Mouse (Mus musculus): ENCODE results near the gene Kctd17. TPM values are rescaled to one million over a fixed set of nuclear protein-coding genes. Genes with fewer than 3 reads are reported as not detected.

Kctd17 gene
- polyA plus RNA-seq, 1 experiment from 2014 or later, result 36.0 TPM

- H3K4me1 ChIP-seq (ENCODE audit: control insufficient read depth, insufficient read depth, low read length), result peaks cover 15% of the 10 kb centered on the region; the same call in 1 of the 2 replicates
- H3K9me3 ChIP-seq (replicated peaks; ENCODE audit: control insufficient read depth, low read length), result no peaks in the 10 kb centered on the region
- H3K27ac ChIP-seq (replicated peaks; ENCODE audit: low read depth, low read length), result no peak overlapping the region
- ATAC-seq (replicated peaks; ENCODE audit: insufficient number of reproducible peaks, low FRiP score, low TSS enrichment, low read depth) (no peak), DNase-seq (ENCODE audit: low spot score) (no peak)
- no peaks in the 10 kb centered on the region for H3K36me3 ChIP-seq (replicated peaks; ENCODE audit: control insufficient read depth, insufficient read depth, low read depth, low read length)
- WGBS, result 60% methylated on average over 9 of the region's 9 CpGs
- no peak overlapping the region for H3K9ac ChIP-seq (replicated peaks; ENCODE audit: low read length)
- no peak overlapping the region for H3K4me3 ChIP-seq (ENCODE audit: low read depth, low read length)
- H3K4me2 ChIP-seq (ENCODE audit: low read depth, low read length), result no peak overlapping the region
- H3K27me3 ChIP-seq (ENCODE audit: control insufficient read depth, insufficient read depth, low read length), result no peaks in the 10 kb centered on the region; the same call in 1 of the 2 replicates
These were observed 10.6 kb downstream of the Kctd17 start for GRCm38 (mm10) chr15:78438973-78439372.

GRCm38 (mm10) chr15:78442231-78442630, 13.9 kb downstream of the Kctd17 start:
- no peaks in the 10 kb centered on the region for H3K9me3 ChIP-seq (replicated peaks; ENCODE audit: control insufficient read depth, low read length)
- WGBS, result 85% methylated on average over 19 of the region's 19 CpGs
- DNase-seq (ENCODE audit: low spot score) (no peak), ATAC-seq (replicated peaks; ENCODE audit: insufficient number of reproducible peaks, low FRiP score, low TSS enrichment, low read depth) (no peak)
- no peak overlapping the region for H3K4me3 ChIP-seq (ENCODE audit: low read depth, low read length)
- H3K4me2 ChIP-seq (ENCODE audit: low read depth, low read length), result no peak overlapping the region
- no peaks in the 10 kb centered on the region for H3K36me3 ChIP-seq (replicated peaks; ENCODE audit: control insufficient read depth, insufficient read depth, low read depth, low read length)
- peaks cover 6% of the 10 kb centered on the region for H3K4me1 ChIP-seq (ENCODE audit: control insufficient read depth, insufficient read depth, low read length)
- no peak overlapping the region for H3K27ac ChIP-seq (replicated peaks; ENCODE audit: low read depth, low read length)
- H3K9ac ChIP-seq (replicated peaks; ENCODE audit: low read length), result no peak overlapping the region
- no peaks in the 10 kb centered on the region for H3K27me3 ChIP-seq (ENCODE audit: control insufficient read depth, insufficient read depth, low read length)

DNA sequence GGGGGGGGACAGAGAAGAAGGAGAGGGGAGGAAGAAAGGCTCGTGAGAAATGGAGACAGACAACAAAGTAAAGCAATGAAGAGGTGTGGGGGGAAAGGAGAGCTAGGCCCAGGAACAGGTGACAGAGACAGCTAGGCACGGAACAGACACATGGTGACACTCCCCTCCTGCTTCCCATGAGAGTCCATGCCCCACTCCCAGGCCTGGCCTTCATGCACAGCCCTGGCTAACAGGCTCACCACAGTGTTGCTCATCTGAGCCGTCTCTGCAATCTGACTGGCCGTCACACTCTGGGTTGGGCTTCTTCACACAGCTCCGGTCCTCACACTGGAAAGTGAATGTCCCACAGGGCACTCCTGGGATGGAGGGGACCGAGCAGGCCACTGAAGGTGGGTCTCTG, 15.5 kb downstream of the Kctd17 start:
- WGBS, result 58% methylated on average over 6 of the region's 6 CpGs
- no peak overlapping the region for H3K4me2 ChIP-seq (ENCODE audit: low read depth, low read length)
- H3K27me3 ChIP-seq (ENCODE audit: control insufficient read depth, insufficient read depth, low read length), result no peaks in the 10 kb centered on the region
- no peaks in the 10 kb centered on the region for H3K9me3 ChIP-seq (replicated peaks; ENCODE audit: control insufficient read depth, low read length)
- no peaks in the 10 kb centered on the region; the same call in 1 of the 2 replicates for H3K4me1 ChIP-seq (ENCODE audit: control insufficient read depth, insufficient read depth, low read length)
- ATAC-seq (replicated peaks; ENCODE audit: insufficient number of reproducible peaks, low FRiP score, low TSS enrichment, low read depth) (no peak), DNase-seq (ENCODE audit: low spot score) (no peak)
- no peak overlapping the region for H3K4me3 ChIP-seq (ENCODE audit: low read depth, low read length)
- H3K27ac ChIP-seq (replicated peaks; ENCODE audit: low read depth, low read length), result no peak overlapping the region
- no peak overlapping the region for H3K9ac ChIP-seq (replicated peaks; ENCODE audit: low read length)
- H3K36me3 ChIP-seq (replicated peaks; ENCODE audit: control insufficient read depth, insufficient read depth, low read depth, low read length), result no peaks in the 10 kb centered on the region

GRCm38 (mm10) chr15:78447121-78447520, 18.8 kb downstream of the Kctd17 start:
- no peaks in the 10 kb centered on the region for H3K9me3 ChIP-seq (replicated peaks; ENCODE audit: control insufficient read depth, low read length)
- H3K36me3 ChIP-seq (replicated peaks; ENCODE audit: control insufficient read depth, insufficient read depth, low read depth, low read length), result no peaks in the 10 kb centered on the region
- ATAC-seq (replicated peaks; ENCODE audit: insufficient number of reproducible peaks, low FRiP score, low TSS enrichment, low read depth) (no peak), DNase-seq (ENCODE audit: low spot score) (no peak)
- no peak overlapping the region for H3K4me3 ChIP-seq (ENCODE audit: low read depth, low read length)
- H3K27me3 ChIP-seq (ENCODE audit: control insufficient read depth, insufficient read depth, low read length), result no peaks in the 10 kb centered on the region
- H3K9ac ChIP-seq (replicated peaks; ENCODE audit: low read length), result 0 out of 2 replicates have a peak overlapping the region, but pooled peaks have one; percentile 22
- 41% methylated on average over 7 of the region's 7 CpGs for WGBS
- H3K4me1 ChIP-seq (ENCODE audit: control insufficient read depth, insufficient read depth, low read length), result no peaks in the 10 kb centered on the region; the same call in 1 of the 2 replicates
- no peak overlapping the region for H3K4me2 ChIP-seq (ENCODE audit: low read depth, low read length)
- H3K27ac ChIP-seq (replicated peaks; ENCODE audit: low read depth, low read length), result no peak overlapping the region

GRCm38 (mm10) chr15:78447746-78448535, 19.6 kb downstream of the Kctd17 start:
- H3K27ac ChIP-seq (replicated peaks; ENCODE audit: low read depth, low read length), result no peak overlapping the region; the same call in 1 of the 2 replicates
- H3K4me2 ChIP-seq (ENCODE audit: low read depth, low read length), result peak overlapping the region; percentile 55
- H3K9me3 ChIP-seq (replicated peaks; ENCODE audit: control insufficient read depth, low read length), result no peaks in the 10 kb centered on the region
- H3K27me3 ChIP-seq (ENCODE audit: control insufficient read depth, insufficient read depth, low read length), result no peaks in the 10 kb centered on the region
- H3K9ac ChIP-seq (replicated peaks; ENCODE audit: low read length), result peak overlapping the region; percentile 56
- peak; percentile 97 for DNase-seq (ENCODE audit: low spot score)
- WGBS, result 2% methylated on average over 22 of the region's 22 CpGs
- H3K36me3 ChIP-seq (replicated peaks; ENCODE audit: control insufficient read depth, insufficient read depth, low read depth, low read length), result no peaks in the 10 kb centered on the region
- ATAC-seq (replicated peaks; ENCODE audit: insufficient number of reproducible peaks, low FRiP score, low TSS enrichment, low read depth), result peak; percentile 48; the same call in 1 of the 2 replicates
- no peaks in the 10 kb centered on the region; the same call in 1 of the 2 replicates for H3K4me1 ChIP-seq (ENCODE audit: control insufficient read depth, insufficient read depth, low read length)
- peak overlapping the region; percentile 23 for H3K4me3 ChIP-seq (ENCODE audit: low read depth, low read length)

- no peak overlapping the region for H3K9ac ChIP-seq (replicated peaks; ENCODE audit: low read length)
- H3K4me3 ChIP-seq (ENCODE audit: low read depth, low read length), result no peak overlapping the region
- ATAC-seq (replicated peaks; ENCODE audit: insufficient number of reproducible peaks, low FRiP score, low TSS enrichment, low read depth) (no peak), DNase-seq (ENCODE audit: low spot score) (no peak)
- 57% methylated on average over 6 of the region's 6 CpGs for WGBS
- no peaks in the 10 kb centered on the region for H3K36me3 ChIP-seq (replicated peaks; ENCODE audit: control insufficient read depth, insufficient read depth, low read depth, low read length)
- no peaks in the 10 kb centered on the region; the same call in 1 of the 2 replicates for H3K4me1 ChIP-seq (ENCODE audit: control insufficient read depth, insufficient read depth, low read length)
- H3K4me2 ChIP-seq (ENCODE audit: low read depth, low read length), result no peak overlapping the region
- H3K27ac ChIP-seq (replicated peaks; ENCODE audit: low read depth, low read length), result no peak overlapping the region
- H3K9me3 ChIP-seq (replicated peaks; ENCODE audit: control insufficient read depth, low read length), result no peaks in the 10 kb centered on the region
- H3K27me3 ChIP-seq (ENCODE audit: control insufficient read depth, insufficient read depth, low read length), result no peaks in the 10 kb centered on the region
These were observed 20.8 kb downstream of the Kctd17 start for GRCm38 (mm10) chr15:78449131-78449530.

GRCm38 (mm10) chr15:78449694-78450418, 21.5 kb downstream of the Kctd17 start:
- Histone ChIP-seq H3K9ac (replicated peaks; ENCODE audit: low read length) (0 out of 2 replicates have a peak overlapping the region, but pooled peaks have one; percentile 9), H3K27ac (replicated peaks; ENCODE audit: low read depth, low read length) (no peak overlapping the region), H3K27me3 (ENCODE audit: control insufficient read depth, insufficient read depth, low read length) (no peaks in the 10 kb centered on the region), H3K4me2 (ENCODE audit: low read depth, low read length) (no peak overlapping the region), H3K9me3 (replicated peaks; ENCODE audit: control insufficient read depth, low read length) (no peaks in the 10 kb centered on the region), H3K4me3 (ENCODE audit: low read depth, low read length) (no peak overlapping the region), H3K4me1 (ENCODE audit: control insufficient read depth, insufficient read depth, low read length) (no peaks in the 10 kb centered on the region; the same call in 1 of the 2 replicates), H3K36me3 (replicated peaks; ENCODE audit: control insufficient read depth, insufficient read depth, low read depth, low read length) (no peaks in the 10 kb centered on the region)
- ATAC-seq (replicated peaks; ENCODE audit: insufficient number of reproducible peaks, low FRiP score, low TSS enrichment, low read depth) (no peak), DNase-seq (ENCODE audit: low spot score) (peak; percentile 53)
- 39% methylated on average over 7 of the region's 7 CpGs for WGBS

DNA sequence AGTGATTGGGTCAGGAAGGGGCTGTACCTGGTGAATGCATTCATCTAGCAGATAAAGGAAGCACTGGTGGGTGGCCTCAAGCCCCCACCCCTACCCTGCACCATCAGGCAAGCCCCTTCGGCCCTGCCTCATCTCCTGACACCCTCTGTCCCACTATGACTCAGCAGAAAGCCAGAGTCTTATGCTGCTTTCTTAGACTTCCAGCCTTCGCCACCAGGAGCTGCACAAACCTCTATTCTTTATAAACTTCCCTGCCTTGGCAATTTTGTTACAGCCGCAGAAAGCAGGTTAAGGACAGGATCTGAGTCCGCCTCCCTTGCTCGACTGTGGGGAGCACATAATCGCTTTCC, 22.0 kb downstream of the Kctd17 start:
- H3K9me3 ChIP-seq (replicated peaks; ENCODE audit: control insufficient read depth, low read length), result no peaks in the 10 kb centered on the region

More for the DNA sequence above, 22.0 kb downstream of the Kctd17 start:
- ATAC-seq (replicated peaks; ENCODE audit: insufficient number of reproducible peaks, low FRiP score, low TSS enrichment, low read depth), result no peak
- Histone ChIP-seq H3K9ac (replicated peaks; ENCODE audit: low read length) (no peak overlapping the region), H3K27ac (replicated peaks; ENCODE audit: low read depth, low read length) (no peak overlapping the region), H3K27me3 (ENCODE audit: control insufficient read depth, insufficient read depth, low read length) (no peaks in the 10 kb centered on the region), H3K4me2 (ENCODE audit: low read depth, low read length) (no peak overlapping the region), H3K4me1 (ENCODE audit: control insufficient read depth, insufficient read depth, low read length) (no peaks in the 10 kb centered on the region; the same call in 1 of the 2 replicates), H3K36me3 (replicated peaks; ENCODE audit: control insufficient read depth, insufficient read depth, low read depth, low read length) (no peaks in the 10 kb centered on the region), H3K4me3 (ENCODE audit: low read depth, low read length) (no peak overlapping the region)
- DNase-seq (ENCODE audit: low spot score), result no peak
- 87% methylated on average over 6 of the region's 6 CpGs for WGBS

All from embryonic facial prominence, embryonic 11.5 days (tissue).